In genomic region chr2:33269132-33269493, GRCm38 (mm10) we compare ENCODE assay signal across 17 mouse cellular contexts. TPM values are rescaled to one million over a fixed set of nuclear protein-coding genes. Genes with fewer than 3 reads are reported as not detected.
DNase-seq lines count a peak whose midpoint lies in the region; ATAC-seq and TF ChIP-seq lines count a peak whose summit lies in the region.
"Had no signal": no experiment of that assay in that cellular context is flagged by ENCODE, and none has a peak within 500 bp of the region (broad histone marks: within the 10 kb centered on the region; RNA-seq: fewer than 3 reads in every experiment).

No protein-coding gene starts in this region.

- peaks cover 22% of the 10 kb centered on the region; the same call in 1 of the 2 replicates for H3K4me1 ChIP-seq in intestine, embryonic 14.5 days (replicated peaks; ENCODE audit: control insufficient read depth, insufficient read depth, low read length)
- no peaks in the 10 kb centered on the region for H3K4me1 ChIP-seq in intestine, postnatal 0 days (replicated peaks; ENCODE audit: control insufficient read depth, insufficient read depth, low read length)
- peaks cover 63% of the 10 kb centered on the region for H3K4me1 ChIP-seq in heart, embryonic 15.5 days (replicated peaks)

- DNase-seq in gastrocnemius, postnatal 25 days: peak; percentile 12
- DNase-seq in gastrocnemius, postnatal 10 days: no peak
- no peak for DNase-seq in intestine, embryonic 14.5 days (ENCODE audit: low spot score)
- peak; percentile 43 for DNase-seq in cerebellum, adult 8-10 months
- DNase-seq in thymus, postnatal 25 days: no peak
- no peak for DNase-seq in spleen, postnatal 36 days (ENCODE audit: low spot score in 2 of 2)
- DNase-seq: gastrocnemius, postnatal 36 days; liver, postnatal 0 days; lung, postnatal 36 days; right cerebral cortex, adult 18-20 months had no signal

- 85% methylated on average over 2 of the region's 2 CpGs for WGBS in intestine, embryonic 14.5 days
- WGBS in intestine, postnatal 0 days: 90% methylated on average over 2 of the region's 2 CpGs
- 61% methylated on average over 2 of the region's 2 CpGs for WGBS in heart, embryonic 15.5 days

- H3K9ac ChIP-seq in intestine, embryonic 14.5 days (ENCODE audit: low read length): no peak overlapping the region
- no peak overlapping the region for H3K9ac ChIP-seq in intestine, postnatal 0 days (ENCODE audit: low read depth, low read length)
- H3K9ac ChIP-seq in heart, embryonic 15.5 days: no peak overlapping the region
- H3K9ac ChIP-seq: kidney, embryonic 15.5 days; liver, postnatal 0 days; midbrain, embryonic 13.5 days had no signal

- H3K36me3 ChIP-seq in intestine, embryonic 14.5 days (ENCODE audit: control insufficient read depth, insufficient read depth, low read length): no peaks in the 10 kb centered on the region
- peaks cover 15% of the 10 kb centered on the region; the same call in 1 of the 2 replicates for H3K36me3 ChIP-seq in intestine, postnatal 0 days (ENCODE audit: control insufficient read depth, insufficient read depth)
- H3K36me3 ChIP-seq in heart, embryonic 15.5 days: no peaks in the 10 kb centered on the region
- H3K36me3 ChIP-seq: kidney, embryonic 15.5 days had no signal

- H3K27me3 ChIP-seq in intestine, embryonic 14.5 days (replicated peaks; ENCODE audit: control insufficient read depth, insufficient read depth, low read length): no peaks in the 10 kb centered on the region
- no peaks in the 10 kb centered on the region for H3K27me3 ChIP-seq in intestine, postnatal 0 days (replicated peaks; ENCODE audit: control insufficient read depth, insufficient read depth, low read length)
- no peaks in the 10 kb centered on the region for H3K27me3 ChIP-seq in heart, embryonic 15.5 days
- H3K27me3 ChIP-seq: kidney, embryonic 15.5 days; midbrain, embryonic 13.5 days had no signal

- H3K4me2 ChIP-seq in intestine, embryonic 14.5 days (ENCODE audit: low read length): no peak overlapping the region
- H3K4me2 ChIP-seq in intestine, postnatal 0 days (replicated peaks; ENCODE audit: low read depth): no peak overlapping the region
- no peak overlapping the region for H3K4me2 ChIP-seq in heart, embryonic 15.5 days
- H3K4me2 ChIP-seq: kidney, embryonic 15.5 days; midbrain, embryonic 13.5 days had no signal

- no peak for TF ChIP-seq CTCF in intestine, postnatal 0 days (IDR thresholded peaks at IDR 0.05; ENCODE audit: low read depth)

- no peak for ATAC-seq in intestine, embryonic 14.5 days (replicated peaks; ENCODE audit: low FRiP score, low TSS enrichment, low read depth)
- no peak for ATAC-seq in intestine, postnatal 0 days
- 0 out of 2 replicates have a peak, but pooled peaks have one; percentile 5 for ATAC-seq in heart, embryonic 15.5 days (replicated peaks; ENCODE audit: insufficient number of reproducible peaks, insufficient read depth, low FRiP score, low read depth)
- ATAC-seq: activated CD4-positive, CD25-positive, alpha-beta regulatory T cell, adult 4 months; hindbrain, embryonic 16.5 days; liver, postnatal 0 days; midbrain, embryonic 13.5 days had no signal

- peak overlapping the region; percentile 1; the same call in 1 of the 2 replicates for H3K27ac ChIP-seq in intestine, embryonic 14.5 days (ENCODE audit: low read depth)
- no peak overlapping the region for H3K27ac ChIP-seq in intestine, postnatal 0 days (ENCODE audit: low read depth, low read length)
- H3K27ac ChIP-seq in heart, embryonic 15.5 days: peak overlapping the region; percentile 87
- H3K27ac ChIP-seq: kidney, embryonic 15.5 days; midbrain, embryonic 13.5 days had no signal

- no peaks in the 10 kb centered on the region for H3K9me3 ChIP-seq in intestine, embryonic 14.5 days (ENCODE audit: control insufficient read depth, low read length)
- H3K9me3 ChIP-seq in intestine, postnatal 0 days (ENCODE audit: control insufficient read depth): no peaks in the 10 kb centered on the region
- H3K9me3 ChIP-seq in heart, embryonic 15.5 days (replicated peaks): no peaks in the 10 kb centered on the region
- H3K9me3 ChIP-seq: kidney, embryonic 15.5 days; midbrain, embryonic 13.5 days had no signal

- no peak overlapping the region for H3K4me3 ChIP-seq in intestine, embryonic 14.5 days (ENCODE audit: low read depth, low read length)
- H3K4me3 ChIP-seq in intestine, postnatal 0 days (ENCODE audit: low read depth, low read length): no peak overlapping the region
- no peak overlapping the region for H3K4me3 ChIP-seq in heart, embryonic 15.5 days
- H3K4me3 ChIP-seq: kidney, embryonic 15.5 days; midbrain, embryonic 13.5 days; myocyte had no signal

RNA-seq across cellular contexts. Expression of gene Angptl2, which starts 53.2 kb away (rescaled TPM):
- 10 to 100 TPM; 64.2 to 68.7 TPM for total RNA-seq in gastrocnemius, postnatal 25 days (2021)
- total RNA-seq in gastrocnemius, postnatal 10 days (2021): 100 to 1,000 TPM; 258 to 272 TPM
- 38.7 and 41.0 TPM in 2 replicates for polyA plus RNA-seq in intestine, embryonic 14.5 days (2014; fragmentation: Nextera tagmentation; extraction: Ambion mirVana)
- polyA plus RNA-seq in intestine, postnatal 0 days (2015; fragmentation: Nextera tagmentation; extraction: Ambion mirVana): 24.2 and 25.5 TPM in 2 replicates
- polyA plus RNA-seq in heart, embryonic 15.5 days (2015; fragmentation: Nextera tagmentation; extraction: Ambion mirVana): 59.1 and 77.0 TPM in 2 replicates

Comparison
In these comparisons a context has a peak if more than half of its experiments do, and no peak if none do; other contexts are left out.
1. DNase-seq: peak in gastrocnemius, postnatal 25 days (single experiment) and cerebellum, adult 8-10 months (single experiment); none in gastrocnemius, postnatal 10 days (single experiment), intestine, embryonic 14.5 days (single experiment), thymus, postnatal 25 days (single experiment) and spleen, postnatal 36 days (0 of 2).